Mouse (Mus musculus): ENCODE results near the gene Olfr156. TPM values are rescaled to one million over a fixed set of nuclear protein-coding genes. Genes with fewer than 3 reads are reported as not detected.

The Olfr156 gene
- total and polyA plus RNA-seq, 3 experiments = not detected

DNA sequence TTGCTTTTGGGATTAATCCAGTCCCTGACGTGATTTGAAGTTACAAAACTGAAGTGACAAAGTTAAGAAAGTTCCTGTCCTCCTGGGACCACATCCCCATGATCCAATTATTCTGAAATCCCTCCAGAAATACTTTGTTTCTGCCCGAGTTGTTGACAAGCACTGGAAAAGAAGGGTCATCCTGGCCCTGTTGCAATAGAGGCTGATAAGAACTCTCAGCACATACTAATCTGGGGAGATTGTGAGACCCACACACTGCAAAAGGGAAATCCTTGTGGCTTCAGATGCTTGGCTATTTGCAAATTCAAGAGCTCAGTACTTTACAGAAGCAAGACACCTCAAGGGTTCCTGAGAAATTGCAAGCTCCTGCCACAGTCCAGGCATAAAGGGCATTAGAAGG, 51.4 kb downstream of the Olfr156 start:
- H3K27ac ChIP-seq (ENCODE audit: insufficient read depth, low read depth) = no peak overlapping the region
- H3K4me1 ChIP-seq (ENCODE audit: control insufficient read depth in 1 of 2, insufficient read depth in 2 of 2) = no peaks in the 10 kb centered on the region
- H3K4me2 ChIP-seq (ENCODE audit: insufficient read depth, low read depth, poor library complexity, severe bottlenecking) = no peak overlapping the region
- H3K79me2 ChIP-seq (replicated peaks; ENCODE audit: control insufficient read depth, extremely low read depth, insufficient read depth, poor library complexity, severe bottlenecking) = no peaks in the 10 kb centered on the region
- peaks cover 4% of the 10 kb centered on the region for H3K9me3 ChIP-seq (replicated peaks; ENCODE audit: low read length)
- H3K9ac ChIP-seq (ENCODE audit: insufficient read depth, low read depth) = no peak overlapping the region
- no peaks in the 10 kb centered on the region for H3K36me3 ChIP-seq (replicated peaks in 1 of 2; ENCODE audit: control insufficient read depth in 1 of 2, insufficient read depth in 1 of 2, low read length in 1 of 2)
- dilution Hi-C loops (cut with MboI; ENCODE audit: extremely low pct_ligation_motif_present, extremely low pct_unique_long_range_greater_than_20kb, low sequenced_read_pairs) (no loop called here), in situ Hi-C loops (cut with MboI; ENCODE audit: low pct_ligation_motif_present, low pct_unique_long_range_greater_than_20kb, low sequenced_read_pairs) (no loop called here)
- no peak for DNase-seq (ENCODE audit: extremely low read depth)
- H3K27me3 ChIP-seq (replicated peaks) = peaks cover 64% of the 10 kb centered on the region
- TF ChIP-seq MAFK (IDR thresholded peaks at IDR 0.05; ENCODE audit: insufficient replicate concordance, low read length) (no peak), MAZ (IDR thresholded peaks at IDR 0.05; ENCODE audit: low read depth, low read length) (no peak), JUND (conservative IDR thresholded peaks at IDR 0.05; ENCODE audit: low read depth, low read length) (no peak), SMC3 (IDR thresholded peaks at IDR 0.05; ENCODE audit: low read depth, low read length) (no peak), ZNF384 (IDR thresholded peaks at IDR 0.05; ENCODE audit: low read depth, low read length) (no peak), POLR2AphosphoS2 (IDR thresholded peaks at IDR 0.05; ENCODE audit: low read depth, low read length) (no peak), GABPA (IDR thresholded peaks at IDR 0.05; ENCODE audit: insufficient replicate concordance, low read depth, low read length) (no peak), PAX5 (IDR thresholded peaks at IDR 0.05; ENCODE audit: low read length) (no peak), ETS1 (conservative IDR thresholded peaks at IDR 0.05; ENCODE audit: low read depth, low read length) (no peak), HCFC1 (IDR thresholded peaks at IDR 0.05; ENCODE audit: low read depth, low read length) (no peak), RAD21 (IDR thresholded peaks at IDR 0.05; ENCODE audit: low read depth, low read length) (no peak), TCF12 (IDR thresholded peaks at IDR 0.05; ENCODE audit: low read depth, low read length) (no peak), MEF2A (IDR thresholded peaks at IDR 0.05; ENCODE audit: borderline replicate concordance, low read depth, low read length) (no peak), CHD1 (IDR thresholded peaks at IDR 0.05; ENCODE audit: low read depth, low read length) (no peak), ZMIZ1 (IDR thresholded peaks at IDR 0.05; ENCODE audit: low read depth, low read length) (no peak), KAT2A (IDR thresholded peaks at IDR 0.05; ENCODE audit: insufficient replicate concordance, low read length) (no peak), BHLHE40 (IDR thresholded peaks at IDR 0.05; ENCODE audit: low read depth, low read length) (no peak), UBTF (IDR thresholded peaks at IDR 0.05; ENCODE audit: low read depth, low read length) (no peak), NELFE (IDR thresholded peaks at IDR 0.05; ENCODE audit: low read depth, low read length) (no peak), MXI1 (IDR thresholded peaks at IDR 0.05; ENCODE audit: low read depth, low read length) (no peak)
- H3K4me3 ChIP-seq (replicated peaks in 1 of 3; ENCODE audit: low read depth in 2 of 3, low read length in 2 of 3, poor library complexity in 1 of 3) = no peak overlapping the region

DNA sequence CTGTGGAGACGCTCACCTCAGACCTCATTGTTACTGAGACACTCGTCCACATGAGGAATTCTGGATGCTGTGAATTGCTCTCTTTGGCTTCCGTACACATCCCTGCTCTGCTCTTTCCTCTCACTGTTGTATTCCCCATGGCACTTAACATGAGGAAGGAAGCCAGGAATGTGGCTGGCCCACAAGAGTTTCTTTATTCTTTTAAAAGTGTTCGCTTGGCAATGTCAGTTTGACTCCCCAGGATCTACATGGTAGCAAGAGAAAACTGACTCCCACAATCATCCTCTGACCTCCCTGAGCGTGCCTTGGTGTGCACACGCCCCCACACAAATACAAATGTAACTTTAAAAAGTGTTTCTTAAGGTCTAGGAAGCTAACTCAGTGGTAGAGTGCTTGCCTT, 52.1 kb downstream of the Olfr156 start:
- Histone ChIP-seq H3K4me1 (ENCODE audit: control insufficient read depth in 1 of 2, insufficient read depth in 2 of 2) (no peaks in the 10 kb centered on the region), H3K27me3 (replicated peaks) (peaks cover 63% of the 10 kb centered on the region), H3K79me2 (replicated peaks; ENCODE audit: control insufficient read depth, extremely low read depth, insufficient read depth, poor library complexity, severe bottlenecking) (no peaks in the 10 kb centered on the region), H3K27ac (ENCODE audit: insufficient read depth, low read depth) (no peak overlapping the region), H3K36me3 (replicated peaks in 1 of 2; ENCODE audit: control insufficient read depth in 1 of 2, insufficient read depth in 1 of 2, low read length in 1 of 2) (no peaks in the 10 kb centered on the region), H3K9me3 (replicated peaks; ENCODE audit: low read length) (peaks cover 4% of the 10 kb centered on the region), H3K4me2 (ENCODE audit: insufficient read depth, low read depth, poor library complexity, severe bottlenecking) (no peak overlapping the region), H3K9ac (ENCODE audit: insufficient read depth, low read depth) (no peak overlapping the region), H3K4me3 (replicated peaks in 1 of 3; ENCODE audit: low read depth in 2 of 3, low read length in 2 of 3, poor library complexity in 1 of 3) (no peak overlapping the region)
- in situ Hi-C loops (cut with MboI; ENCODE audit: low pct_ligation_motif_present, low pct_unique_long_range_greater_than_20kb, low sequenced_read_pairs) = no loop called here
- no peak for DNase-seq (ENCODE audit: extremely low read depth)
- dilution Hi-C loops (cut with MboI; ENCODE audit: extremely low pct_ligation_motif_present, extremely low pct_unique_long_range_greater_than_20kb, low sequenced_read_pairs) = no loop called here
- TF ChIP-seq ZC3H11A (IDR thresholded peaks at IDR 0.05; ENCODE audit: low read depth, low read length) (no peak), NRF1 (IDR thresholded peaks at IDR 0.05; ENCODE audit: low read depth, low read length) (no peak), POLR2AphosphoS2 (IDR thresholded peaks at IDR 0.05; ENCODE audit: low read depth, low read length) (no peak), ZKSCAN1 (IDR thresholded peaks at IDR 0.05; ENCODE audit: borderline replicate concordance, low read depth, low read length) (no peak), TCF12 (IDR thresholded peaks at IDR 0.05; ENCODE audit: low read depth, low read length) (no peak), JUN (IDR thresholded peaks at IDR 0.05; ENCODE audit: insufficient read depth, low read depth, low read length) (no peak), ETS1 (conservative IDR thresholded peaks at IDR 0.05; ENCODE audit: low read depth, low read length) (no peak), KAT2A (IDR thresholded peaks at IDR 0.05; ENCODE audit: insufficient replicate concordance, low read length) (no peak), CTCF (conservative IDR thresholded peaks at IDR 0.05 in 1 of 2, IDR thresholded peaks at IDR 0.05 in 1 of 2; ENCODE audit: low read depth in 2 of 2, low read length in 2 of 2) (no peak), JUND (conservative IDR thresholded peaks at IDR 0.05; ENCODE audit: low read depth, low read length) (no peak), GABPA (IDR thresholded peaks at IDR 0.05; ENCODE audit: insufficient replicate concordance, low read depth, low read length) (no peak), RCOR1 (conservative IDR thresholded peaks at IDR 0.05; ENCODE audit: low read depth, low read length) (no peak), MEF2A (IDR thresholded peaks at IDR 0.05; ENCODE audit: borderline replicate concordance, low read depth, low read length) (no peak), POLR2A (IDR thresholded peaks at IDR 0.05; ENCODE audit: low read depth, low read length) (no peak)

Data from CH12.LX (cell line).